Mouse (Mus musculus): ENCODE data around the gene Fam166b. TPM values are rescaled to one million over a fixed set of nuclear protein-coding genes. Genes with fewer than 3 reads are reported as not detected.

The Fam166b gene
- polyA plus RNA-seq, 1 experiment from 2014 or later, result not detected

- H3K4me1 ChIP-seq (ENCODE audit: control insufficient read depth, insufficient read depth, low read length), result peaks cover 15% of the 10 kb centered on the region; the same call in 1 of the 2 replicates
Measured at GRCm38 (mm10) chr4:43406162-43406971, 22.6 kb downstream of the Fam166b start.

GRCm38 (mm10) chr4:43404697-43405096 lies 24.2 kb downstream of the Fam166b start:
- no peak for DNase-seq (ENCODE audit: low spot score)
- Histone ChIP-seq H3K9ac (ENCODE audit: low read length) (no peak overlapping the region), H3K4me3 (ENCODE audit: low read depth, low read length) (no peak overlapping the region), H3K9me3 (ENCODE audit: control insufficient read depth, low read length) (no peaks in the 10 kb centered on the region), H3K36me3 (ENCODE audit: control insufficient read depth, insufficient read depth, low read length) (no peaks in the 10 kb centered on the region), H3K27ac (replicated peaks; ENCODE audit: low read depth, low read length) (no peak overlapping the region), H3K27me3 (ENCODE audit: control insufficient read depth, insufficient read depth, low read length) (no peaks in the 10 kb centered on the region; the same call in 1 of the 2 replicates), H3K4me2 (ENCODE audit: low read depth, severe bottlenecking) (no peak overlapping the region), H3K4me1 (ENCODE audit: control insufficient read depth, insufficient read depth, low read length) (peaks cover 25% of the 10 kb centered on the region; the same call in 1 of the 2 replicates)
- no peak for ATAC-seq (ENCODE audit: insufficient number of reproducible peaks, low FRiP score, low TSS enrichment, low read depth)
- 88% methylated on average over 10 of the region's 10 CpGs for WGBS

More at GRCm38 (mm10) chr4:43406162-43406971, 22.6 kb downstream of the Fam166b start:
- Histone ChIP-seq H3K4me3 (ENCODE audit: low read depth, low read length) (peak overlapping the region; percentile 28), H3K9ac (ENCODE audit: low read length) (peak overlapping the region; percentile 64), H3K27me3 (ENCODE audit: control insufficient read depth, insufficient read depth, low read length) (no peaks in the 10 kb centered on the region; the same call in 1 of the 2 replicates), H3K36me3 (ENCODE audit: control insufficient read depth, insufficient read depth, low read length) (no peaks in the 10 kb centered on the region), H3K9me3 (ENCODE audit: control insufficient read depth, low read length) (no peaks in the 10 kb centered on the region), H3K27ac (replicated peaks; ENCODE audit: low read depth, low read length) (no peak overlapping the region), H3K4me2 (ENCODE audit: low read depth, severe bottlenecking) (peak overlapping the region; percentile 69)
- ATAC-seq (ENCODE audit: insufficient number of reproducible peaks, low FRiP score, low TSS enrichment, low read depth) (peak; percentile 90), DNase-seq (ENCODE audit: low spot score) (peak; percentile 85)
- WGBS, result 3% methylated on average over 28 of the region's 28 CpGs

GRCm38 (mm10) chr4:43402212-43402611 lies 26.7 kb downstream of the Fam166b start:
- Histone ChIP-seq H3K4me2 (ENCODE audit: low read depth, severe bottlenecking) (no peak overlapping the region), H3K36me3 (ENCODE audit: control insufficient read depth, insufficient read depth, low read length) (no peaks in the 10 kb centered on the region), H3K4me1 (ENCODE audit: control insufficient read depth, insufficient read depth, low read length) (peaks cover 28% of the 10 kb centered on the region; the same call in 1 of the 2 replicates), H3K27ac (replicated peaks; ENCODE audit: low read depth, low read length) (no peak overlapping the region), H3K9me3 (ENCODE audit: control insufficient read depth, low read length) (no peaks in the 10 kb centered on the region), H3K4me3 (ENCODE audit: low read depth, low read length) (no peak overlapping the region), H3K27me3 (ENCODE audit: control insufficient read depth, insufficient read depth, low read length) (no peaks in the 10 kb centered on the region), H3K9ac (ENCODE audit: low read length) (0 out of 2 replicates have a peak overlapping the region, but pooled peaks have one; percentile 3)
- WGBS, result 68% methylated on average over 9 of the region's 9 CpGs
- DNase-seq (ENCODE audit: low spot score) (no peak), ATAC-seq (ENCODE audit: insufficient number of reproducible peaks, low FRiP score, low TSS enrichment, low read depth) (no peak)

- Histone ChIP-seq H3K9ac (ENCODE audit: low read length) (0 out of 2 replicates have a peak overlapping the region, but pooled peaks have one; percentile 12), H3K36me3 (ENCODE audit: control insufficient read depth, insufficient read depth, low read length) (no peaks in the 10 kb centered on the region), H3K9me3 (ENCODE audit: control insufficient read depth, low read length) (no peaks in the 10 kb centered on the region), H3K27me3 (ENCODE audit: control insufficient read depth, insufficient read depth, low read length) (no peaks in the 10 kb centered on the region), H3K4me3 (ENCODE audit: low read depth, low read length) (no peak overlapping the region), H3K27ac (replicated peaks; ENCODE audit: low read depth, low read length) (no peak overlapping the region), H3K4me1 (ENCODE audit: control insufficient read depth, insufficient read depth, low read length) (peaks cover 28% of the 10 kb centered on the region; the same call in 1 of the 2 replicates), H3K4me2 (ENCODE audit: low read depth, severe bottlenecking) (peak overlapping the region; percentile 12; the same call in 1 of the 2 replicates)
- ATAC-seq (ENCODE audit: insufficient number of reproducible peaks, low FRiP score, low TSS enrichment, low read depth) (no peak), DNase-seq (ENCODE audit: low spot score) (no peak)
- 80% methylated on average over 10 of the region's 10 CpGs for WGBS
Measured at GRCm38 (mm10) chr4:43401486-43401885, 27.4 kb downstream of the Fam166b start.

GRCm38 (mm10) chr4:43400976-43401375 lies 28.0 kb downstream of the Fam166b start:
- Histone ChIP-seq H3K4me2 (ENCODE audit: low read depth, severe bottlenecking) (peak overlapping the region; percentile 12; the same call in 1 of the 2 replicates), H3K27me3 (ENCODE audit: control insufficient read depth, insufficient read depth, low read length) (no peaks in the 10 kb centered on the region), H3K27ac (replicated peaks; ENCODE audit: low read depth, low read length) (no peak overlapping the region), H3K9me3 (ENCODE audit: control insufficient read depth, low read length) (no peaks in the 10 kb centered on the region), H3K4me1 (ENCODE audit: control insufficient read depth, insufficient read depth, low read length) (peaks cover 28% of the 10 kb centered on the region; the same call in 1 of the 2 replicates), H3K36me3 (ENCODE audit: control insufficient read depth, insufficient read depth, low read length) (no peaks in the 10 kb centered on the region), H3K9ac (ENCODE audit: low read length) (0 out of 2 replicates have a peak overlapping the region, but pooled peaks have one; percentile 12), H3K4me3 (ENCODE audit: low read depth, low read length) (no peak overlapping the region)
- peak; percentile 67; the same call in 1 of the 2 replicates for ATAC-seq (ENCODE audit: insufficient number of reproducible peaks, low FRiP score, low TSS enrichment, low read depth)
- 17% methylated on average over 10 of the region's 10 CpGs for WGBS
- peak; percentile 70 for DNase-seq (ENCODE audit: low spot score)

GRCm38 (mm10) chr4:43399391-43400131 lies 29.4 kb downstream of the Fam166b start:
- Histone ChIP-seq H3K4me1 (ENCODE audit: control insufficient read depth, insufficient read depth, low read length) (peaks cover 24% of the 10 kb centered on the region; the same call in 1 of the 2 replicates), H3K36me3 (ENCODE audit: control insufficient read depth, insufficient read depth, low read length) (no peaks in the 10 kb centered on the region), H3K27me3 (ENCODE audit: control insufficient read depth, insufficient read depth, low read length) (no peaks in the 10 kb centered on the region), H3K27ac (replicated peaks; ENCODE audit: low read depth, low read length) (0 out of 2 replicates have a peak overlapping the region, but pooled peaks have one; percentile 18), H3K4me3 (ENCODE audit: low read depth, low read length) (no peak overlapping the region), H3K9ac (ENCODE audit: low read length) (no peak overlapping the region), H3K4me2 (ENCODE audit: low read depth, severe bottlenecking) (no peak overlapping the region), H3K9me3 (ENCODE audit: control insufficient read depth, low read length) (no peaks in the 10 kb centered on the region)
- ATAC-seq (ENCODE audit: insufficient number of reproducible peaks, low FRiP score, low TSS enrichment, low read depth), result no peak
- WGBS, result 82% methylated on average over 31 of the region's 31 CpGs
- DNase-seq (ENCODE audit: low spot score), result no peak

- ATAC-seq (ENCODE audit: insufficient number of reproducible peaks, low FRiP score, low TSS enrichment, low read depth) (no peak), DNase-seq (ENCODE audit: low spot score) (peak; percentile 24)
- Histone ChIP-seq H3K9ac (ENCODE audit: low read length) (no peak overlapping the region), H3K4me1 (ENCODE audit: control insufficient read depth, insufficient read depth, low read length) (peaks cover 26% of the 10 kb centered on the region; the same call in 1 of the 2 replicates), H3K27me3 (ENCODE audit: control insufficient read depth, insufficient read depth, low read length) (no peaks in the 10 kb centered on the region), H3K4me2 (ENCODE audit: low read depth, severe bottlenecking) (no peak overlapping the region), H3K9me3 (ENCODE audit: control insufficient read depth, low read length) (no peaks in the 10 kb centered on the region), H3K36me3 (ENCODE audit: control insufficient read depth, insufficient read depth, low read length) (no peaks in the 10 kb centered on the region), H3K4me3 (ENCODE audit: low read depth, low read length) (no peak overlapping the region), H3K27ac (replicated peaks; ENCODE audit: low read depth, low read length) (no peak overlapping the region)
- WGBS, result 57% methylated on average over 17 of the region's 17 CpGs
Measured at GRCm38 (mm10) chr4:43398829-43399331, 30.1 kb downstream of the Fam166b start.

GRCm38 (mm10) chr4:43398014-43398413 lies 30.9 kb downstream of the Fam166b start:
- no peak for DNase-seq (ENCODE audit: low spot score)
- H3K27ac ChIP-seq (replicated peaks; ENCODE audit: low read depth, low read length), result no peak overlapping the region
- no peaks in the 10 kb centered on the region for H3K27me3 ChIP-seq (ENCODE audit: control insufficient read depth, insufficient read depth, low read length)
- H3K9ac ChIP-seq (ENCODE audit: low read length), result no peak overlapping the region
- no peaks in the 10 kb centered on the region for H3K9me3 ChIP-seq (ENCODE audit: control insufficient read depth, low read length)
- no peaks in the 10 kb centered on the region for H3K36me3 ChIP-seq (ENCODE audit: control insufficient read depth, insufficient read depth, low read length)
- 72% methylated on average over 4 of the region's 4 CpGs for WGBS
- no peak for ATAC-seq (ENCODE audit: insufficient number of reproducible peaks, low FRiP score, low TSS enrichment, low read depth)
- H3K4me3 ChIP-seq (ENCODE audit: low read depth, low read length), result no peak overlapping the region
- no peak overlapping the region for H3K4me2 ChIP-seq (ENCODE audit: low read depth, severe bottlenecking)
- H3K4me1 ChIP-seq (ENCODE audit: control insufficient read depth, insufficient read depth, low read length), result peaks cover 26% of the 10 kb centered on the region; the same call in 1 of the 2 replicates
